Mouse (Mus musculus): ENCODE measurements around the gene Akap13.

DNA sequence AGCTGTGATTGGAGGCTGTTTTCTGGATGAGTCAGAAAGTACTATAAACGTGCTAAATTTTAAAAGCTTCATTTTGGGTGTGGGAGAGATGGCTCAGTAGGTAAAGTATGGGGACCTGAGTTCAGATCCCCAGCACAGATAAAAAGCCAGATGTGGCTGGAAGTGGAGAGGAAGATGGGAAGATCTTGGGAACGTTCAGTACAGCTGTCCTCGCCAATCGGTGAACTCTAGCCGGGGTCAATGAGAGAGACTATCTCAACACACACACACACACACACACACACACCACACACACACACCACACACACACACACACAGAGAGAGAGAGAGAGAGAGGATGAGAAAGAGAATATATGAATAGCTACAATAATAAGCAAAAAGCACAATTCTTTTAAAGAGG is 81.0 kb downstream of the Akap13 start:
- TF ChIP-seq POLR2A (IDR thresholded peaks at IDR 0.05; ENCODE audit: low read depth, low read length) (no peak), CTCF (IDR thresholded peaks at IDR 0.05; ENCODE audit: borderline replicate concordance, insufficient read depth, low read length) (no peak)
